Mouse (Mus musculus) monocyte, adult 2 months (primary cell): ENCODE data around the gene Flt1.

Experiments used
- DNase-seq, 2 experiments: peaks; one replicate each; pipeline ENCODE4 v3.0.0; 2022; ENCODE audit warnings: low spot score in 2 of 2, low read depth in 1 of 2

Gene Flt1

GRCm38 (mm10) chr5:147724945-147725830 is 623 bp downstream of the Flt1 start:
- peak in 1 of 2 experiments; percentile 34 for DNase-seq

- DNase-seq: no peak
Measured at GRCm38 (mm10) chr5:147724391-147724790, 1.4 kb downstream of the Flt1 start.

- DNase-seq: no peak
Measured at GRCm38 (mm10) chr5:147723811-147724210, 2.0 kb downstream of the Flt1 start.

- no peak for DNase-seq
Measured at GRCm38 (mm10) chr5:147721438-147721837, 4.4 kb downstream of the Flt1 start.

GRCm38 (mm10) chr5:147718335-147718734 is 7.5 kb downstream of the Flt1 start:
- DNase-seq: no peak

GRCm38 (mm10) chr5:147716697-147717217 is 9.1 kb downstream of the Flt1 start:
- DNase-seq: no peak

GRCm38 (mm10) chr5:147716276-147716675 is 9.5 kb downstream of the Flt1 start:
- DNase-seq: no peak

- no peak for DNase-seq
Measured at GRCm38 (mm10) chr5:147715391-147715790, 10.4 kb downstream of the Flt1 start.

- DNase-seq: no peak
Measured at GRCm38 (mm10) chr5:147708500-147708899, 17.3 kb downstream of the Flt1 start.

GRCm38 (mm10) chr5:147707479-147707878 is 18.3 kb downstream of the Flt1 start:
- no peak for DNase-seq

GRCm38 (mm10) chr5:147704890-147705289 is 20.9 kb downstream of the Flt1 start:
- DNase-seq: no peak

- no peak for DNase-seq
Measured at GRCm38 (mm10) chr5:147702423-147702822, 23.4 kb downstream of the Flt1 start.

- no peak for DNase-seq
Measured at GRCm38 (mm10) chr5:147701024-147701423, 24.8 kb downstream of the Flt1 start.

- no peak for DNase-seq
Measured at GRCm38 (mm10) chr5:147698044-147698443, 27.8 kb downstream of the Flt1 start.

- DNase-seq: no peak
Measured at GRCm38 (mm10) chr5:147697165-147697564, 28.6 kb downstream of the Flt1 start.

- DNase-seq: no peak
Measured at GRCm38 (mm10) chr5:147692622-147693021, 33.2 kb downstream of the Flt1 start.

- DNase-seq: no peak
Measured at GRCm38 (mm10) chr5:147683707-147684323, 42.0 kb downstream of the Flt1 start.

GRCm38 (mm10) chr5:147681224-147681623 is 44.6 kb downstream of the Flt1 start:
- DNase-seq: no peak

- DNase-seq: no peak
Measured at GRCm38 (mm10) chr5:147680711-147681110, 45.1 kb downstream of the Flt1 start.

- no peak for DNase-seq
Measured at GRCm38 (mm10) chr5:147679316-147679715, 46.5 kb downstream of the Flt1 start.

- no peak for DNase-seq
Measured at GRCm38 (mm10) chr5:147675791-147676190, 50.0 kb downstream of the Flt1 start.

GRCm38 (mm10) chr5:147671765-147672424 is 53.9 kb downstream of the Flt1 start:
- DNase-seq: no peak
